ENCODE assay signal across 21 mouse cellular contexts in genomic region chr2:58169173-58169572, GRCm38 (mm10). TPM values are rescaled to one million over a fixed set of nuclear protein-coding genes. Genes with fewer than 3 reads are reported as not detected.
"Had no signal": no experiment of that assay in that cellular context is flagged by ENCODE, and none has a peak within 500 bp of the region (broad histone marks: within the 10 kb centered on the region; RNA-seq: fewer than 3 reads in every experiment).

No protein-coding gene starts in this region.

- DNase-seq: kidney, adult 9 months; kidney, postnatal 14 days; kidney, postnatal 4 days; layer of hippocampus, adult 9-11 months; liver; lung, adult 18-20 months; lung, postnatal 10 days; thymus, adult 18-20 months; thymus, postnatal 14 days; thymus, postnatal 4 days had no signal

- ATAC-seq: liver, embryonic 12.5 days; midbrain, embryonic 15.5 days had no signal

- H3K4me2 ChIP-seq: limb, embryonic 13.5 days; liver, embryonic 12.5 days; liver, embryonic 15.5 days; lung, embryonic 15.5 days; midbrain, embryonic 12.5 days; midbrain, embryonic 15.5 days had no signal

- H3K27ac ChIP-seq: limb, embryonic 10.5 days; limb, embryonic 13.5 days; liver, embryonic 12.5 days; liver, embryonic 15.5 days; lung, embryonic 15.5 days; macrophage; midbrain, embryonic 12.5 days; midbrain, embryonic 15.5 days had no signal

- H3K4me3 ChIP-seq: limb, embryonic 10.5 days; limb, embryonic 13.5 days; liver, embryonic 12.5 days; liver, embryonic 15.5 days; lung, embryonic 15.5 days; midbrain, embryonic 12.5 days; midbrain, embryonic 15.5 days; myocyte had no signal

- H3K9ac ChIP-seq: limb, embryonic 13.5 days; liver, embryonic 12.5 days; liver, embryonic 15.5 days; lung, embryonic 15.5 days; midbrain, embryonic 12.5 days; midbrain, embryonic 15.5 days had no signal

- H3K27me3 ChIP-seq: limb, embryonic 13.5 days; liver, embryonic 12.5 days; liver, embryonic 15.5 days; lung, embryonic 15.5 days; midbrain, embryonic 12.5 days; midbrain, embryonic 15.5 days had no signal

- H3K36me3 ChIP-seq: limb, embryonic 10.5 days; limb, embryonic 13.5 days; liver, embryonic 12.5 days; liver, embryonic 15.5 days; lung, embryonic 15.5 days; midbrain, embryonic 12.5 days; midbrain, embryonic 15.5 days had no signal

- H3K4me1 ChIP-seq: limb, embryonic 13.5 days; liver, embryonic 12.5 days; liver, embryonic 15.5 days; lung, embryonic 15.5 days; midbrain, embryonic 12.5 days had no signal

- H3K9me3 ChIP-seq: limb, embryonic 10.5 days; limb, embryonic 13.5 days; liver, embryonic 12.5 days; liver, embryonic 15.5 days; lung, embryonic 15.5 days; midbrain, embryonic 12.5 days; midbrain, embryonic 15.5 days had no signal

RNA-seq across cellular contexts. Expression of gene Cytip, which starts 26.2 kb away (rescaled TPM):
- total RNA-seq: layer of hippocampus, adult 18-20 months; layer of hippocampus, postnatal 25 days had no signal
